Mouse (Mus musculus): ENCODE data around the gene Spata17.

DNA sequence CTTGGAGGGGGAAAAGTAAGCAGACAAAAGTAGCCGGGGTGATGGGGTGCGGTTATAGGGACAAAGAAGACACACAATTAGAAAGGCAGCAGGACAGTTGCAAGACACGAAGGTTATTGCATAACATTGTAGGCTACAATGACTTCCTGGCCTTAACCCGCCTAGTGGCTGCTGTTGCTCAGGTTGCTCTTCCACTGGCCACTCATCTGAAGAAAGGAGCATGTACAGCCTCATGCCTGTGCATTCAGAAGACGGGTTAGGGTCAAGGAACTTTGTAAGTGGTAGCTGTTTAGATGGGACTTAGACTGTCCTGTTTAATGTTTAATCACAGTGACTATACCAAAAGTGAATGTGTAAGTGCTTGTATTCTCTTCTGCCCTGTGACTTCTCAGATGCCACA lies 26.1 kb upstream of the Spata17 start:
- TF ChIP-seq POLR2A (IDR thresholded peaks at IDR 0.05; ENCODE audit: low read depth, low read length) (no peak), CTCF (conservative IDR thresholded peaks at IDR 0.05; ENCODE audit: insufficient read depth, insufficient read length, low read depth, low read length) (0 out of 2 replicates have a peak, but pooled peaks have one; percentile 10)
